8 mouse cellular contexts compared by ENCODE assay signal in the genomic region with DNA sequence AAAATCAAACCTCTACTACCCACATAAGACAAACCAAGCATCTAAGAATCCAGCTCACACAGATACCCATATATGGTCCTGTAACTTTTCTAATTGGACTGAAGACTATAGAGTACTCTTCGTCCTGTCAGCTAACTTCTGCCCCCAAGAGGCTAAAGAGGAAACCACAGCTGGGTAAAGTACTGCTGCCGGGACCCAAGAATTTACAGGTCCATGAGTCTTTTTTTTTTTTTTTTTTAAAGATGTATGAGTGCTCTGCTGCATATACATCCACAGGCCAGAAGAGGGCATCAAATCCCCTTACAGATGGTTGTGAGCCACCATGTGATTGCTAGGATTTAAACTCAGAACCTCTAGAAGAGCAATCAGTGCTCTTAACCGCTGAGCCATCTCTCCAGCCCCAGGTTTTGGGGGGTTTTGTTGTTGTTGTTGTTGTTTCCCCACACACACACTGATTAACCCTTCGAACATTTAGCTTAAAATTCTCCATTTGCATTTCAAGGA. TPM values are rescaled to one million over a fixed set of nuclear protein-coding genes. Genes with fewer than 3 reads are reported as not detected.
A peak's percentile ranks its signal among the peaks of the same experiment; 100 is the strongest.
DNase-seq lines count a peak whose midpoint lies in the region; ATAC-seq lines count a peak whose summit lies in the region.

No protein-coding gene starts in this region.

- peaks cover 18% of the 10 kb centered on the region for H3K4me1 ChIP-seq in hindbrain, embryonic 15.5 days (replicated peaks)

- peaks cover 19% of the 10 kb centered on the region for H3K36me3 ChIP-seq in hindbrain, embryonic 15.5 days

- peak overlapping the region; percentile 78 for H3K27ac ChIP-seq in hindbrain, embryonic 15.5 days (replicated peaks)

- peak overlapping the region; percentile 61 for H3K4me2 ChIP-seq in hindbrain, embryonic 15.5 days

- H3K9ac ChIP-seq in hindbrain, embryonic 15.5 days, result no peak overlapping the region

- ATAC-seq in hindbrain, embryonic 15.5 days (ENCODE audit: low FRiP score, low read depth), result peak; percentile 23

- no peaks in the 10 kb centered on the region for H3K9me3 ChIP-seq in hindbrain, embryonic 15.5 days

- H3K27me3 ChIP-seq in hindbrain, embryonic 15.5 days, result no peaks in the 10 kb centered on the region

- peak; percentile 66 for DNase-seq in WW6 (ENCODE audit: low read depth, low spot score)
- peak; percentile 49 to 69 for DNase-seq in cerebellum, postnatal 25 days
- DNase-seq in frontal cortex, postnatal 36 days (ENCODE audit: low spot score in 2 of 2), result peak; percentile 30 to 79
- peak; percentile 73 for DNase-seq in left cerebral cortex, adult 11 months (ENCODE audit: low spot score)
- peak; percentile 91 for DNase-seq in lung, postnatal 36 days
- peak; percentile 41 for DNase-seq in retina, postnatal 7 days (ENCODE audit: low read depth, low spot score)
- DNase-seq in urinary bladder, postnatal 14 days (ENCODE audit: low spot score), result peak; percentile 89

- peak overlapping the region; percentile 69 for H3K4me3 ChIP-seq in hindbrain, embryonic 15.5 days

- WGBS in hindbrain, embryonic 15.5 days, result 2% methylated on average over 4 of the region's 4 CpGs

RNA-seq across cellular contexts. Expression of a gene that starts 1.1 kb away (rescaled TPM):
- 75.2 and 82.7 TPM in 2 replicates for polyA plus RNA-seq in hindbrain, embryonic 15.5 days (2015; fragmentation: Nextera tagmentation; extraction: Ambion mirVana)

RNA-seq across cellular contexts. Expression of a gene that starts 9.1 kb away (rescaled TPM):
- 2.0 and 2.1 TPM in 2 replicates for polyA plus RNA-seq in hindbrain, embryonic 15.5 days (2015; fragmentation: Nextera tagmentation; extraction: Ambion mirVana)

RNA-seq across cellular contexts. Expression of a gene that starts 30.1 kb away (rescaled TPM):
- not detected in 2 replicates for polyA plus RNA-seq in hindbrain, embryonic 15.5 days (2015; fragmentation: Nextera tagmentation; extraction: Ambion mirVana)

RNA-seq across cellular contexts. Expression of a gene that starts 30.4 kb away (rescaled TPM):
- 235 and 267 TPM in 2 replicates for polyA plus RNA-seq in hindbrain, embryonic 15.5 days (2015; fragmentation: Nextera tagmentation; extraction: Ambion mirVana)

RNA-seq across cellular contexts. Expression of a gene that starts 34.6 kb away (rescaled TPM):
- not detected in 2 replicates for polyA plus RNA-seq in hindbrain, embryonic 15.5 days (2015; fragmentation: Nextera tagmentation; extraction: Ambion mirVana)

Comparison
In these comparisons a context has a peak if more than half of its experiments do, and no peak if none do; other contexts are left out.
1. Peak in every context shown above with its lines: DNase-seq, ATAC-seq, H3K4me3 ChIP-seq and H3K27ac ChIP-seq.
2. DNase-seq: peak in every context shown above with its lines; median percentile 91 in lung, postnatal 36 days; 89 in urinary bladder, postnatal 14 days; 73 in left cerebral cortex, adult 11 months; 66 in WW6; 59 in cerebellum, postnatal 25 days; 54 in frontal cortex, postnatal 36 days; 41 in retina, postnatal 7 days.